In the genomic region with DNA sequence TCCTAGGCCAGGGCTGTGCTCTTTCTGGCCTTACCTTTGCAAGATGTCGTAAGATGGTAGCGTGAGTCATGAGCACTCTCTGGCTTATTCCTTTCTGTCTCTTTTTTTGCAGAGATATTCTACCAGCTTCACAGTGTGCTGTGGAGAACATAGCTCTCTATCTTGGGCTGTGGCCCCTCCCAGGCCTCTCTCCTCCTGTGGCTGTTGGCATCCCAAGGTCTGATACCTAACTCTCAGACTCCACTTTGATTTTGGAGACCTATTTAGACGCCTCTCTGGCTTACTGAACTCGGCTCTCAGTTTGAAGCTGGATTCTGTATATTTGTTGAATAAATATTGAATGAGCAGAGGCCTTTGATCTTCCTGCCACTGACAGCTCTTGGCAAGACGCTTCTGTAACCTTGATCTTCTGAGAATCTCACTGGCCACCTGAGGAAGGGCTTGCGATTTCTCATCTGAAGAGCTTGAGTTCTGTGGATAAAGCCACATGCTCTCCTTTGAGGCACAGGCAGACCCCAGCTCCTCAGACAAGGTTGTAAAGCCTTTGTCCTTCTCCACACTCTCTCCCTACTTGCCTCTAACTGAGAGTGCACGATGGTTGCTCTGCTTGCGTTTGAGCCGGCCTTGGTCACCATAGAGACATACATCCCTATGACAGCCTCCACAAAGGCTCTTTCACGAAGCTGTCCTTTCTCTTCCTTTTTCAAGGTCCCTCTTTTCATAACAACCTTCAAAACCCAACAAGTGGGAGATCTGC, we compare ENCODE assay signal across 21 mouse cellular contexts.
DNase-seq lines count a peak whose midpoint lies in the region; ATAC-seq and TF ChIP-seq lines count a peak whose summit lies in the region.
"Had no signal": no experiment of that assay in that cellular context is flagged by ENCODE, and none has a peak within 500 bp of the region (broad histone marks: within the 10 kb centered on the region; RNA-seq: fewer than 3 reads in every experiment).

No protein-coding gene starts in this region.

- no peak overlapping the region for H3K4me2 ChIP-seq in hindbrain, postnatal 0 days (ENCODE audit: low read depth, low read length)
- no peak overlapping the region for H3K4me2 ChIP-seq in hindbrain, embryonic 11.5 days (replicated peaks; ENCODE audit: low read depth, low read length)
- H3K4me2 ChIP-seq in midbrain, embryonic 13.5 days (replicated peaks): no peak overlapping the region
- H3K4me2 ChIP-seq: embryonic facial prominence, embryonic 15.5 days; liver, embryonic 15.5 days had no signal

- H3K27ac ChIP-seq in hindbrain, postnatal 0 days: peak overlapping the region; percentile 41; the same call in 1 of the 2 replicates
- H3K27ac ChIP-seq in hindbrain, embryonic 11.5 days (ENCODE audit: low read depth, low read length): no peak overlapping the region
- H3K27ac ChIP-seq in midbrain, embryonic 13.5 days: peak overlapping the region; percentile 53; the same call in 1 of the 2 replicates
- H3K27ac ChIP-seq: embryonic facial prominence, embryonic 15.5 days; liver, embryonic 15.5 days had no signal

- H3K27me3 ChIP-seq in hindbrain, postnatal 0 days (ENCODE audit: insufficient read depth, low read length): no peaks in the 10 kb centered on the region
- no peaks in the 10 kb centered on the region for H3K27me3 ChIP-seq in hindbrain, embryonic 11.5 days (ENCODE audit: control insufficient read depth, insufficient read depth, low read length)
- H3K27me3 ChIP-seq in midbrain, embryonic 13.5 days: no peaks in the 10 kb centered on the region
- H3K27me3 ChIP-seq: embryonic facial prominence, embryonic 15.5 days; liver, embryonic 15.5 days had no signal

- WGBS in hindbrain, postnatal 0 days: 43% methylated on average over 10 of the region's 10 CpGs
- 60% methylated on average over 10 of the region's 10 CpGs for WGBS in hindbrain, embryonic 11.5 days
- 59% methylated on average over 10 of the region's 10 CpGs for WGBS in midbrain, embryonic 13.5 days

- H3K9ac ChIP-seq in hindbrain, postnatal 0 days (replicated peaks; ENCODE audit: low read length): no peak overlapping the region
- H3K9ac ChIP-seq in hindbrain, embryonic 11.5 days (ENCODE audit: low read depth, low read length): no peak overlapping the region
- H3K9ac ChIP-seq in midbrain, embryonic 13.5 days (replicated peaks): no peak overlapping the region
- H3K9ac ChIP-seq: embryonic facial prominence, embryonic 15.5 days; liver, embryonic 15.5 days had no signal

- intact Hi-C loops in gastrocnemius, postnatal 36 days (cut with DNase I): no loop called here

- TF ChIP-seq CTCF in hindbrain, postnatal 0 days (IDR thresholded peaks at IDR 0.05; ENCODE audit: low read depth): no peak

- H3K36me3 ChIP-seq in hindbrain, postnatal 0 days (ENCODE audit: insufficient read depth, low read length): no peaks in the 10 kb centered on the region
- no peaks in the 10 kb centered on the region for H3K36me3 ChIP-seq in hindbrain, embryonic 11.5 days (ENCODE audit: control insufficient read depth, insufficient read depth, low read length)
- H3K36me3 ChIP-seq in midbrain, embryonic 13.5 days: no peaks in the 10 kb centered on the region
- H3K36me3 ChIP-seq: embryonic facial prominence, embryonic 15.5 days; liver, embryonic 15.5 days had no signal

- peak; percentile 58; the same call in 1 of the 2 replicates for ATAC-seq in hindbrain, postnatal 0 days
- no peak for ATAC-seq in hindbrain, embryonic 11.5 days (ENCODE audit: low FRiP score)
- no peak for ATAC-seq in midbrain, embryonic 13.5 days
- ATAC-seq: inflammation-experienced regulatory T-cells, adult 6 months; lung, postnatal 0 days had no signal

- H3K4me1 ChIP-seq in hindbrain, postnatal 0 days (ENCODE audit: insufficient read depth, low read length): peaks cover 9% of the 10 kb centered on the region; the same call in 1 of the 2 replicates
- H3K4me1 ChIP-seq in hindbrain, embryonic 11.5 days (replicated peaks; ENCODE audit: control insufficient read depth, insufficient read depth, low read length): peaks cover 3% of the 10 kb centered on the region; the same call in 1 of the 2 replicates
- peaks cover 14% of the 10 kb centered on the region for H3K4me1 ChIP-seq in midbrain, embryonic 13.5 days (replicated peaks)
- H3K4me1 ChIP-seq: embryonic facial prominence, embryonic 15.5 days; liver, embryonic 15.5 days had no signal

- H3K4me3 ChIP-seq in hindbrain, postnatal 0 days (ENCODE audit: low read length): no peak overlapping the region
- no peak overlapping the region for H3K4me3 ChIP-seq in hindbrain, embryonic 11.5 days (ENCODE audit: low read depth, low read length)
- no peak overlapping the region for H3K4me3 ChIP-seq in midbrain, embryonic 13.5 days (replicated peaks)
- H3K4me3 ChIP-seq: embryonic facial prominence, embryonic 15.5 days; liver, embryonic 15.5 days had no signal

- no peak for DNase-seq in hindbrain, postnatal 0 days (ENCODE audit: low spot score)
- DNase-seq in hindbrain, embryonic 11.5 days (ENCODE audit: low spot score): no peak
- DNase-seq in ZHBTc4 (ENCODE audit: low read depth, low spot score): peak; percentile 47
- DNase-seq in adrenal gland, postnatal 14 days: peak; percentile 65
- no peak for DNase-seq in spleen, postnatal 10 days (ENCODE audit: low spot score in 2 of 2)
- no peak for DNase-seq in gastrocnemius, postnatal 36 days
- no peak for DNase-seq in cerebellum, postnatal 36 days
- DNase-seq: B cell, adult 2 months; cerebellum, adult 11 months; cerebellum, postnatal 10 days; gastrocnemius, postnatal 14 days; kidney, adult 2 months; kidney, postnatal 10 days; retina, postnatal 1 day; right cerebral cortex, postnatal 4 days; thymus, postnatal 36 days had no signal

- H3K9me3 ChIP-seq in hindbrain, postnatal 0 days (ENCODE audit: low read length): no peaks in the 10 kb centered on the region
- no peaks in the 10 kb centered on the region for H3K9me3 ChIP-seq in hindbrain, embryonic 11.5 days (ENCODE audit: control insufficient read depth, low read length)
- H3K9me3 ChIP-seq in midbrain, embryonic 13.5 days: no peaks in the 10 kb centered on the region
- H3K9me3 ChIP-seq: embryonic facial prominence, embryonic 15.5 days; liver, embryonic 15.5 days had no signal

Comparison
In these comparisons a context has a peak if more than half of its experiments do, and no peak if none do; other contexts are left out.
1. DNase-seq: peak in ZHBTc4 (single experiment) and adrenal gland, postnatal 14 days (single experiment); none in hindbrain, postnatal 0 days (single experiment), hindbrain, embryonic 11.5 days (single experiment), spleen, postnatal 10 days (0 of 2), gastrocnemius, postnatal 36 days (0 of 2) and cerebellum, postnatal 36 days (0 of 2).